Mouse (Mus musculus): Measurements from ENCODE around the gene Il25. TPM values are rescaled to one million over a fixed set of nuclear protein-coding genes. Genes with fewer than 3 reads are reported as not detected.

The Il25 gene
- polyA plus RNA-seq, 1 experiment from 2014 or later: 1.3 TPM

MicroRNAs encoded within 50 kb of the gene (microRNA counts, 519-probe panel; counts per million panel counts)
- microRNA mmu-miR-208a (1,996 counts per million, percentile 28 among the panel's probes with 10 or more counts), microRNA mmu-miR-208b (not detected)

Small RNAs within 50 kb of the gene (microRNA-seq; reads per million reads assigned to microRNA genes)
- 0.83 reads per million for gene Mir208a
- gene Mir208b: 12.1 reads per million, percentile 28 among the genes with 10 or more reads in this experiment

Other genes starting within 250 kb of the Il25 start
- gene 1700123O20Rik, start 246.5 kb upstream of the Il25 start, polyA plus RNA-seq (2015; fragmentation: Nextera tagmentation; extraction: Ambion mirVana): 68.2 and 69.1 TPM in 2 replicates
- gene Acin1, start 245.8 kb upstream of the Il25 start, polyA plus RNA-seq (2015; fragmentation: Nextera tagmentation; extraction: Ambion mirVana): 89.5 and 98.2 TPM in 2 replicates
- gene Gm29776, start 233.9 kb upstream of the Il25 start, polyA plus RNA-seq (2015; fragmentation: Nextera tagmentation; extraction: Ambion mirVana): 0.28 and 0.34 TPM in 2 replicates
- gene Cebpe, start 220.5 kb upstream of the Il25 start, polyA plus RNA-seq (2015; fragmentation: Nextera tagmentation; extraction: Ambion mirVana): not detected in 2 replicates
- 8.6 and 11.2 TPM in 2 replicates for gene Slc7a8, start 150.7 kb upstream of the Il25 start, polyA plus RNA-seq (2015; fragmentation: Nextera tagmentation; extraction: Ambion mirVana)
- 0.20 TPM in 1 of 2 replicates, not detected in the other for gene Rnf212b, start 118.6 kb upstream of the Il25 start, polyA plus RNA-seq (2015; fragmentation: Nextera tagmentation; extraction: Ambion mirVana)
- gene Homez, start 61.7 kb upstream of the Il25 start, polyA plus RNA-seq (2015; fragmentation: Nextera tagmentation; extraction: Ambion mirVana): 11.2 and 12.9 TPM in 2 replicates
- gene Ppp1r3e, start 55.1 kb upstream of the Il25 start, polyA plus RNA-seq (2015; fragmentation: Nextera tagmentation; extraction: Ambion mirVana): 4.1 and 5.3 TPM in 2 replicates
- gene Bcl2l2, start 49.3 kb upstream of the Il25 start, polyA plus RNA-seq (2015; fragmentation: Nextera tagmentation; extraction: Ambion mirVana): 4.8 and 5.9 TPM in 2 replicates
- gene Gm20521, start 49.3 kb upstream of the Il25 start, polyA plus RNA-seq (2015; fragmentation: Nextera tagmentation; extraction: Ambion mirVana): 0.14 TPM in 1 of 2 replicates, not detected in the other
- gene Pabpn1, start 40.2 kb upstream of the Il25 start, polyA plus RNA-seq (2015; fragmentation: Nextera tagmentation; extraction: Ambion mirVana): 127 and 130 TPM in 2 replicates
- gene Slc22a17, start 19.6 kb upstream of the Il25 start, polyA plus RNA-seq (2015; fragmentation: Nextera tagmentation; extraction: Ambion mirVana): 254 and 275 TPM in 2 replicates
- gene Efs, start 6.6 kb upstream of the Il25 start, polyA plus RNA-seq (2015; fragmentation: Nextera tagmentation; extraction: Ambion mirVana): 14.2 and 15.5 TPM in 2 replicates
- gene Cmtm5, start 3.6 kb downstream of the Il25 start, polyA plus RNA-seq (2015; fragmentation: Nextera tagmentation; extraction: Ambion mirVana): 17.0 and 28.5 TPM in 2 replicates
- 1.6 and 1.8 TPM in 2 replicates for gene Myh6, start 34.2 kb downstream of the Il25 start, polyA plus RNA-seq (2015; fragmentation: Nextera tagmentation; extraction: Ambion mirVana)
- gene Gm17428, start 44.2 kb downstream of the Il25 start, polyA plus RNA-seq (2015; fragmentation: Nextera tagmentation; extraction: Ambion mirVana): not detected in 2 replicates
- gene Myh7, start 61.9 kb downstream of the Il25 start, polyA plus RNA-seq (2015; fragmentation: Nextera tagmentation; extraction: Ambion mirVana): 8.5 and 10.6 TPM in 2 replicates
- gene Ngdn, start 82.8 kb downstream of the Il25 start, polyA plus RNA-seq (2015; fragmentation: Nextera tagmentation; extraction: Ambion mirVana): 48.2 and 50.6 TPM in 2 replicates
- gene Zfhx2, start 159.6 kb downstream of the Il25 start, polyA plus RNA-seq (2015; fragmentation: Nextera tagmentation; extraction: Ambion mirVana): 18.4 and 20.5 TPM in 2 replicates
- 34.4 and 36.1 TPM in 2 replicates for gene Thtpa, start 162.1 kb downstream of the Il25 start, polyA plus RNA-seq (2015; fragmentation: Nextera tagmentation; extraction: Ambion mirVana)
- 6.9 and 7.7 TPM in 2 replicates for gene Ap1g2, start 173.9 kb downstream of the Il25 start, polyA plus RNA-seq (2015; fragmentation: Nextera tagmentation; extraction: Ambion mirVana)
- gene Jph4, start 184.2 kb downstream of the Il25 start, polyA plus RNA-seq (2015; fragmentation: Nextera tagmentation; extraction: Ambion mirVana): 31.8 and 32.3 TPM in 2 replicates

All from hindbrain, embryonic 16.5 days (tissue).